Comparison of ENCODE assay signal across 8 mouse cellular contexts in the genomic region with DNA sequence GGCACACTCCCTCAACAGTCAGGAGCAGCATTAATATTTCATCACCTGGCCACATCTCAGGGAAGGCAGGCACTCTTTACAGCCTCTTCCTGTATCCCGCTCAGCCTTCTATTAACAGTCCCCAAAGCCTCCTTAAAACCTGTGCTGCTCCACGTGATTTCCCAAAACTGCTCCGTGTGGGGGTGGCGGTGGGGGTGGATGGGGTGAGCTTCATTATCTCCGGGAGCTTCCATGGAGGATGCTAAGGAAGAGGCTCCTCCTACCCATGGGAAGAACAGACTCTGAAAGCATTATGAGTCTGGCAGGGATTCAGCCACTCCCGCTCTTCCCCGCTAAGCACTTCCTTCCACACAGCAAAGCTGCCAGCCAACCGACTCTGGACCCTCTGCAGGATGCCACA.
DNase-seq lines count a peak whose midpoint lies in the region; ATAC-seq and TF ChIP-seq lines count a peak whose summit lies in the region.

No protein-coding gene starts in this region.

- TF ChIP-seq CTCF in liver, postnatal 0 days (IDR thresholded peaks at IDR 0.05; ENCODE audit: low read depth): no peak

- no peaks in the 10 kb centered on the region for H3K36me3 ChIP-seq in embryonic facial prominence, embryonic 13.5 days
- H3K36me3 ChIP-seq in embryonic facial prominence, embryonic 10.5 days (replicated peaks): no peaks in the 10 kb centered on the region
- H3K36me3 ChIP-seq in midbrain, embryonic 10.5 days: no peaks in the 10 kb centered on the region
- H3K36me3 ChIP-seq in midbrain, embryonic 11.5 days (ENCODE audit: control insufficient read depth, insufficient read depth, low read length): no peaks in the 10 kb centered on the region
- H3K36me3 ChIP-seq in liver, postnatal 0 days (replicated peaks; ENCODE audit: insufficient read depth, low read length): no peaks in the 10 kb centered on the region

- no peak overlapping the region for H3K27ac ChIP-seq in embryonic facial prominence, embryonic 13.5 days
- no peak overlapping the region for H3K27ac ChIP-seq in embryonic facial prominence, embryonic 10.5 days (replicated peaks)
- H3K27ac ChIP-seq in midbrain, embryonic 10.5 days (replicated peaks): peak overlapping the region; percentile 10; the same call in 1 of the 2 replicates
- H3K27ac ChIP-seq in midbrain, embryonic 11.5 days (ENCODE audit: low read depth, low read length): no peak overlapping the region
- H3K27ac ChIP-seq in liver, postnatal 0 days (ENCODE audit: low read depth): no peak overlapping the region

- DNase-seq in embryonic facial prominence, embryonic 10.5 days (ENCODE audit: low spot score): no peak
- no peak for DNase-seq in midbrain, embryonic 10.5 days (ENCODE audit: low spot score)
- DNase-seq in midbrain, embryonic 11.5 days (ENCODE audit: low spot score, missing footprints): no peak
- peak; percentile 63 to 73 for DNase-seq in left cerebral cortex, postnatal 36 days (ENCODE audit: low spot score in 2 of 2)
- DNase-seq in right cerebral cortex, postnatal 25 days: peak; percentile 72
- no peak for DNase-seq in liver, postnatal 0 days

- WGBS in embryonic facial prominence, embryonic 13.5 days: 23% methylated on average over 8 of the region's 8 CpGs
- WGBS in embryonic facial prominence, embryonic 10.5 days: 40% methylated on average over 8 of the region's 8 CpGs
- WGBS in midbrain, embryonic 10.5 days: 43% methylated on average over 8 of the region's 8 CpGs
- WGBS in midbrain, embryonic 11.5 days: 38% methylated on average over 8 of the region's 8 CpGs
- WGBS in liver, postnatal 0 days (ENCODE audit: insufficient replicate concordance): 59% methylated on average over 8 of the region's 8 CpGs

- H3K9me3 ChIP-seq in embryonic facial prominence, embryonic 13.5 days: no peaks in the 10 kb centered on the region
- H3K9me3 ChIP-seq in embryonic facial prominence, embryonic 10.5 days: no peaks in the 10 kb centered on the region
- H3K9me3 ChIP-seq in midbrain, embryonic 10.5 days (replicated peaks): no peaks in the 10 kb centered on the region
- H3K9me3 ChIP-seq in midbrain, embryonic 11.5 days (ENCODE audit: control insufficient read depth, low read length): no peaks in the 10 kb centered on the region
- H3K9me3 ChIP-seq in liver, postnatal 0 days (ENCODE audit: low read length): no peaks in the 10 kb centered on the region

- no peak overlapping the region for H3K4me3 ChIP-seq in embryonic facial prominence, embryonic 13.5 days
- H3K4me3 ChIP-seq in embryonic facial prominence, embryonic 10.5 days: no peak overlapping the region
- H3K4me3 ChIP-seq in midbrain, embryonic 10.5 days: no peak overlapping the region
- H3K4me3 ChIP-seq in midbrain, embryonic 11.5 days (ENCODE audit: low read depth, low read length): no peak overlapping the region
- no peak overlapping the region for H3K4me3 ChIP-seq in liver, postnatal 0 days (ENCODE audit: low read depth, low read length)

- peak overlapping the region; percentile 23 for H3K4me2 ChIP-seq in embryonic facial prominence, embryonic 13.5 days
- H3K4me2 ChIP-seq in midbrain, embryonic 11.5 days: no peak overlapping the region
- no peak overlapping the region for H3K4me2 ChIP-seq in liver, postnatal 0 days (ENCODE audit: low read depth, low read length)

- intact Hi-C loops in left cerebral cortex, postnatal 36 days (cut with DNase I): loop anchor here (2.0 to 5.0 kb wide), 2 partner anchors 114 to 206 kb away; partner anchors contain the start of gene Spred2

- H3K9ac ChIP-seq in embryonic facial prominence, embryonic 13.5 days: no peak overlapping the region
- H3K9ac ChIP-seq in midbrain, embryonic 11.5 days (ENCODE audit: low read length): no peak overlapping the region
- no peak overlapping the region for H3K9ac ChIP-seq in liver, postnatal 0 days (replicated peaks)

- TF ChIP-seq EP300 in liver, postnatal 0 days (IDR thresholded peaks at IDR 0.05; ENCODE audit: low read depth): no peak

- no peak for ATAC-seq in embryonic facial prominence, embryonic 13.5 days (ENCODE audit: insufficient number of reproducible peaks, insufficient read depth, low FRiP score, low TSS enrichment, low read depth)
- ATAC-seq in midbrain, embryonic 11.5 days (ENCODE audit: low FRiP score): no peak
- ATAC-seq in megakaryocyte, adult 5-6 weeks (ENCODE audit: poor library complexity, severe bottlenecking): no peak
- ATAC-seq in liver, postnatal 0 days: no peak

- H3K4me1 ChIP-seq in embryonic facial prominence, embryonic 13.5 days: peaks cover 32% of the 10 kb centered on the region
- H3K4me1 ChIP-seq in embryonic facial prominence, embryonic 10.5 days: peaks cover 43% of the 10 kb centered on the region
- peaks cover 30% of the 10 kb centered on the region for H3K4me1 ChIP-seq in midbrain, embryonic 10.5 days
- peaks cover 6% of the 10 kb centered on the region for H3K4me1 ChIP-seq in midbrain, embryonic 11.5 days (ENCODE audit: control insufficient read depth, insufficient read depth, low read length)
- peaks cover 6% of the 10 kb centered on the region; the same call in 1 of the 2 replicates for H3K4me1 ChIP-seq in liver, postnatal 0 days (ENCODE audit: insufficient read depth)

- no peaks in the 10 kb centered on the region for H3K27me3 ChIP-seq in embryonic facial prominence, embryonic 13.5 days
- H3K27me3 ChIP-seq in embryonic facial prominence, embryonic 10.5 days (replicated peaks; ENCODE audit: low read depth, poor library complexity, severe bottlenecking): no peaks in the 10 kb centered on the region
- no peaks in the 10 kb centered on the region for H3K27me3 ChIP-seq in midbrain, embryonic 10.5 days (ENCODE audit: low read depth, poor library complexity, severe bottlenecking)
- H3K27me3 ChIP-seq in midbrain, embryonic 11.5 days (ENCODE audit: control insufficient read depth, insufficient read depth, low read length): no peaks in the 10 kb centered on the region
- no peaks in the 10 kb centered on the region for H3K27me3 ChIP-seq in liver, postnatal 0 days (ENCODE audit: insufficient read depth, low read length)

Comparison
In these comparisons a context has a peak if more than half of its experiments do, and no peak if none do; other contexts are left out.
1. DNase-seq: peak in left cerebral cortex, postnatal 36 days (2 of 2) and right cerebral cortex, postnatal 25 days (single experiment); none in embryonic facial prominence, embryonic 10.5 days (single experiment), midbrain, embryonic 10.5 days (single experiment), midbrain, embryonic 11.5 days (single experiment) and liver, postnatal 0 days (single experiment).